Mouse (Mus musculus): ENCODE measurements at regions not wholly inside any gene's neighbourhood (a gene's known extent, or its start where the extent isn't known, plus 50 kb on each side); places are given as distances from the start of the nearest gene placed in this dataset.

DNA sequence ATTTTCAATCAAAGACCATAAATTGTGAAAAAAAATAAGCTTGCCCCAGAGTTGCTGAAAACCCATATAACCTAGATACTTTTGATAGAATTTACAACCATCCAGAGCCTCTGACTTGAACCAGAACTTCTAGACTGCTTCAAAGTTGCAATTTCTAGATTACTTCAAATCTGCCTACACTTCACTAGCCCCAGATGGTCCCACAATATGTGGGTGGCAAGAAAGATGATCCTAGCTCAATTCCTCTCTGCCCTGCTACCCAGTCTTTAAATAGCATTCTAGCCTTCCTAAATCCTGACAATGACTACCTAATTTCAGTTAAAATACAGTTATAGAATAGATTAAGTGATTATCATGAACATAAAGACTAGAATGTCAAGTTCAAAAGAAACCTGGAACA is 303.6 kb downstream of the Otol1 start:
- no peak for TF ChIP-seq CTCF (IDR thresholded peaks at IDR 0.05; ENCODE audit: low read depth)
- no peak for TF ChIP-seq EP300 (IDR thresholded peaks at IDR 0.05; ENCODE audit: low read depth)

Data from heart, postnatal 0 days (tissue).